Mouse (Mus musculus): ENCODE data around the gene Npas2. TPM values are rescaled to one million over a fixed set of nuclear protein-coding genes. Genes with fewer than 3 reads are reported as not detected.
A peak's percentile ranks its signal among the peaks of the same experiment; 100 is the strongest.

Gene Npas2
- total RNA-seq, 2 experiments from 2014 or later, result 59.3 to 65.4 TPM

DNA sequence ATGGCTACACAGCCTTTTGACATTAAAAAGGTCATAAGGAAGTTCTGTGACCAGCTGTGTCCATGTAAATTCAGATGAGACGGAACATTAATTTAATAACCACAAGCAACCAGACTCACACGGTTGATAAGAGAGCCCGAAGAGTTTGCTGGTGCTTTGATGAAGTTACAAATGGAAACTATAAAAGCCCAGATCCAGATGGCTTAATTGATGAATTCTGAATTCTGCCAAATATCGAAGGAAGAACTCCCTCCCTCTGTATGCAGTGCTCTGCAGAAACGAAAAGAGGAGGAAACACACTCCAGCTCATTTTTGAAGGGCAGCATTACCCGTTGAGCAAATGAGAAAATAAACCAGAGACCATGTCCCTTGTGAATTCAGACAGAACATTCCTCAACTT, 79.4 kb downstream of the Npas2 start:
- DNase-seq (ENCODE audit: low spot score in 2 of 2), result no peak
- intact Hi-C loops (cut with DNase I), result no loop called here

DNA sequence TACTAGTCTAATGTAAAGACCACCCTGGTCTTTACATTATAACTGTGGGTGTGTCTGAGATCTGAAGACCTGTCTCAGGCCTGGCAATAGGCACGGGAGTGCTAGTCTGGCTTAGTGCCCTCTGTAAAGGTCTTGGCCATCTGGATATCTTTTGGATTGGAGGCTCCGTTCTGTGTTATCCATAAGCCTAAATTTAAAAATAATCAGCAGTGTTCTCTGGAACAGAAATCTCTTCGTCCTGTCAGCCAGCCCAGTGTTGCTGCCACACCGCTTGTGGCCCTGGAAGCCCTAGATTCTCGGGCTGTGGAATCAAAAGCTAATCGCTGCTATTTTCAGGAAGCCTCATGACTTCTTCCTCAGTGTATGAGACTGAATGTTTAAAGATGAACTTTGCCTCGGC, 86.9 kb downstream of the Npas2 start:
- intact Hi-C loops (cut with DNase I), result no loop called here
- DNase-seq (ENCODE audit: low spot score in 2 of 2), result no peak

DNA sequence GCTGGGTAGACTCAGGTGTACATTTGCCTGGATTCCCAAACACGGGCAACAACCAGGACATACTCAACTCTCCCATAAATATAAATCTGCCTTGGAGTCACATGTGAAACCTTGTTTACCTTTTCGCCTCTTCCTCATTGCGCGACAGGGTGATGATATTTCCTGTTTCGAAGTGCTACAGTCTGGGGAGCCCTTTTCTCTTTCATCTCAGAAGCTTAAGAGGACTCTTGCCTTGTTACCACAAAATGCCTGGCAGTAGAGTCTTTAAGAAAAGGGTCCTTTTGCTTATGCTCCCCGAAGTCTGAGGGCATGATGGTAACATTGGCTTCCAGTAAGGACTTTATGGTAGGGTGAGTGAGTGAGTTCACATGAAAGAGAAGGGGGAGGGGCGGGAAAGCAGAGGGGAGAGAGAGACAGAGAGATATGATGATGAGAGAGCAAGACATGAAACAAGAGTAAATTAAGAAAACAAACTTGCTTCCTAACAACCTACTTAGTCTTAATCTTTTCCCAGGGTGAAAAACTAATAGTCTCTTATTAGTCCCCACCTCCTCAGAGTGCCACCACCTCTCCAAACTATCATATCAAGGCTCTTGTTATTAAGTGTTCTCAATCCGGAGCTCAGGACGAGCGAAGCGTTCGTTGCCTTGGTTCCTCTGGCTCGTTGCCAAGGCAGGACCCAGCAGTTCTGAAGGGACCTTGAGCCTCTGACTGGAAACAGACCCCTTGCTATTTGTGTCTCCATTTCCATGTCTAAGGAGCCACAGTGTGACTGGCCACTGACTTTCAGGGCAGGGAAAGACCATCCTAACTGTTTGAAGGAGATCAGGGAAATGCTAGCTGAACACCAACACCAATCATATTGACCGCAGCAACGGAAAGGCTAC, 87.7 kb downstream of the Npas2 start:
- intact Hi-C loops (cut with DNase I), result no loop called here
- DNase-seq (ENCODE audit: low spot score in 2 of 2), result no peak

DNA sequence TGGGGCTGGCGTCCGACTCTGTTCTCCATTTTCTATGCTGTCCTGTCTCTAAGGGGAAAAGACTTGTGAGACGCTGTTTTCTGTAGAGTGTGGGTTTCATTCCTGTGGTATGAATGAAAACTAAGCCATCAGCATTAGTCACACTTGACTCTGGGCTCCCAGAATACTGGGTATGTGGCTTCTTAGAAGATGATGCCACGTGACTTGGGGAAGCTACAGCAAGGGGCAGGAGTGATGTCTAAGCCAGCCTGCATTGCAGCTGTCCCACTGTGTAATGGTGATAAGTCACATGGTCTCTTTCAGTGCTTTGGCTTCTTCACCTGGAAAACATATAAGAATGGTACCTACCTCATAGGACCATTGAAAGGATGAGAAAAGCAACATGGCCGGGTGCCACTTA, 88.4 kb downstream of the Npas2 start:
- intact Hi-C loops (cut with DNase I), result no loop called here
- DNase-seq (ENCODE audit: low spot score in 2 of 2), result no peak

DNA sequence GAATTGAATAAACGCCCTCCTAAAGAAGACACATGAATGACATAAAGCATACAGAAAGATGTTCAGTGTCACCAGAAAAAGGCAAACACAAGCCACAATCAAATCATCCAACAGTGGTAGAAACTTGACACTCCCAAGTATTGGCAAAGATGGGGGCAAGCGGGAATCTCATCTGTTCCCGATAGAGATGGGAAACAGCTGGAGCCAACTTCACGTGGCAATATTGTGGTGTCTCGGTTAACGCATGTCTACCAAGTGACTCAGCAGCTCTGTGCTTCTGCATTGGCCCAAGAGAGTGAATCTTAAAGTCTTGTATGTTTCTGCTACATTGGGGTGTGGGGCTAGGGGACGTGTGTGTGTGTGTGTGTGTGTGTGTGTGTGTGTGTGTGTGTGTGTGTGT, 89.8 kb downstream of the Npas2 start:
- no peak for DNase-seq (ENCODE audit: low spot score in 2 of 2)
- intact Hi-C loops (cut with DNase I), result no loop called here

DNA sequence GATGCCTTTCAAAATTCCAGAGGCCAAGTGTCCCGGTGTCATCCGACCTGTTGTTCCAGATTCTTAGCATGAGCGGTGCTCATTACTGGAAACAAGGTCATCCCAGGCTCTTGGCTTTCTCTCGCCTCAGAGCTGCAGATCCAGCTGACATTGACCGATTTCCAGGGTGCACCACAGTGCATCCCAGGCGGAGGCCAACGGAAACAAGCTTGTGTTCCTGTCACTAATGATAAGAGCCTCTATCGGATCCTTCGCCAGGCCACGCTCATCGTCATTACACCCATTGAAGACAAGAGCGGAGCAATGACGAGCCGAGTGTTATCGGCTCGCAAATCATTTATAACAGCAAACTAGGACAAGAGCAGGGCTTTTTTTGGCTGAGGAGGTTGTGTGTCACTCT, 91.3 kb downstream of the Npas2 start:
- no peak for DNase-seq (ENCODE audit: low spot score in 2 of 2)
- intact Hi-C loops (cut with DNase I), result no loop called here

DNA sequence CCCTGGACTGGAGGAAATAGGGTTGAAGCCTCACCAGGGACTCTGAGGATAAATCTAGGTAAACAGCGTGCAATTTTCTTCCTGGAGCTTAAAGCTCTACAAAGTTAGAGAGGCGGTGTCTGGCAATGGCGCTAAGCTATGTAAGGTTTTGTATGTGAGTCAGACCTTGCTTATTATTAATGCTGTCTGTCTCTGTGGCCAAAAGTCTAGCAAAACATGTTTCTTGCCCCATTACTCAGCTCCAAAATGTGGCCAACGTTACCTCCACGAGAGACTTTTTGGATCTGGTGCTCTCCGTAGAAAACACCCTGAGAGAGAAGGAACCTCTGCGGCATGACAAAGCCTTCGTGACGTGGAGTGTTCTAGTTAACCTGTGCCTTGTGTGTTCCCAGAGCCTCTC, 93.5 kb downstream of the Npas2 start:
- no peak for DNase-seq (ENCODE audit: low spot score in 2 of 2)
- intact Hi-C loops (cut with DNase I), result no loop called here

DNA sequence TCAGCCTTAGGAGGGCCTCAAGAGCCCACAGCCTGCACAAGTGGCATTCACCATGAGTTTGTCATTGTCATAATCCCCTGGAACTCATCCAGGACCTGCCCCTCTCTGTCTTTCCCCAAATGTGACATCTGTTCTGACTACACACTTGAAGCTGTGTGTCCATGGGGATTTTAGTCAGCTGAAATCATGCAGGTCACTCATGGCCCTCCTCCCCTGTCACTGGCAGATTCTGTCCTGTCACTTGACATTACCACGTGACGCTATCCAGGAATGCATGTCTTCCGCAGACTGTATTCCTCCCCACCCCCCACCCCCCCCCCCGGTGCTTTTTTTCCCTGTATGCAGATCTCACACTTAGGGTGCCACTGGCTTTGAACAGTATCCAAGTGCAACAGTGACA, 94.3 kb downstream of the Npas2 start:
- intact Hi-C loops (cut with DNase I), result no loop called here
- DNase-seq (ENCODE audit: low spot score in 2 of 2), result no peak

DNA sequence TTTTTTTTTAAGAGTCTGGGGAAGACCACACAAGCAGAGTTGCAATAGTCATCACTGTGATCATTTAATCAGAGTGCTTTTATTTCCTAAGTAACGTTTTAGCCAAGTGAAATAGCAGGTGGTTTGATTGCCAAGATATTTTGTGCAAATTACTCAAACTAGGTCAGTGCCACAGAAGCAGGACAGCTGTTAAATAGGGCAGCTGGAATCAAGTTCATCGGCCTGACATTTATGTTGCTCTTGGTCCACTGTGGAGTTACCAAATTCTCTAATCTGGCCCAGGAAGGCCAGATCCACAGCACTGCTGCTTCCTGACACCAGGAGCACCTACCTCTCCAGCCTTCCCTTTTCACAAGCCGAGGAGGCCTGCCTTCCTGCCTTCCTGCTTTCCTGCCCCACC, 94.9 kb downstream of the Npas2 start:
- no peak for DNase-seq (ENCODE audit: low spot score in 2 of 2)
- intact Hi-C loops (cut with DNase I), result no loop called here

DNA sequence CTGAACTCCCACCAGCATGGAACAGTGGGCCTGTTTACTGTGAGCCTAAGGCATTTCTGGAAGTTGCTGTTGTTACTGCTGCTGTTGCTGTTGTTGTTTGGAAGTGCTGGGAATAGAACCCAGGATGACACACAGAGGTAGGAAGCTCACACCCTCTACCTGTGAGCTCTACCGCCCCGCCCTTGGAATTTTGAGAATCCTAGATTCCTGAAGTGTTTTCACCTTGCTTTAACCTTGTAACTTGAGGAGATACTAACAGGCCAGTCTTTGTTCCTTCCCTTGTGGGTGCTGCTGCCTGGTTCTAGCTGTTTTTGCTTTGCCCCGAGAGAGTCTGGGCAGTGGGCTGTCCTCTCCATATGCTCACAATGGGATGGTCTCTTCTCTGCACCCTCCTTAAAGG, 98.5 kb downstream of the Npas2 start:
- intact Hi-C loops (cut with DNase I), result no loop called here
- no peak for DNase-seq (ENCODE audit: low spot score in 2 of 2)

DNA sequence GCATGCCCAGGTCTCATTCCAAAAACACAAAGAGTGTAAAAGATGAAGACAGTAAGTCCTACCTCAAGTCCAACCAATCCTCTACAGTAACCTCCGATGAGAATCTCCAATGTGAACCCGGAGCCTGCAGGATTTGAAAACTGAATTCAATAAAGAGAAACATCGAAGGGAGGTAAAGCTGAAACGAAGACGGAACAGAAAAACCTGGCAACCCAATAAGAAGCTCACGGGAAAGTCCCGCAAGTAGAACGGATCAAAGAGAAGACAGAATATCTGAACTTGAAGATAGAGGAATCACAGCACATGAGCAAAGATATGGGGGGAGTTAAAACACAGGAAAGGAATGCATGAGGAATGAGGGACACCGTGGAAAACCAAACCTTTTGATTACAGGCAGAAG, 104.8 kb downstream of the Npas2 start:
- DNase-seq (ENCODE audit: low spot score in 2 of 2), result no peak
- intact Hi-C loops (cut with DNase I), result no loop called here

DNA sequence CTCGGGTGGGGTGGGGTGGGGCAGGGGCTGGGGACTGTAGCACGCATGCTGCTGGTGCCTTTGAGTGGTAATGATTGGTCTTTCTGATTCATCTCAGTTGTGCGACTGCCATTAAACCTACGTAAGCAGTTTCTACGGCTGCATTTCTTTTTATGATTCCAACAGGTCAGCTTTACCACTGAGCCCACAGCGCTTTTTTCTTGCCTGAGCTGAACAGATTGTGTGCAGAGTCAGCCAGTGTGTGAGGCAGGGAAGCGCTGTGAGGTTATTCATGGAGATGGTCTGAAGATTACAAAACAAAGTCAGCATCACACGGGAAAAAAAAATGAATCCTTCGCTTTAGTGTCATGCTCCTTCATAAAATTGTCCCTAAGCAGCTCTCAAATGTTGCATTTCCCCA, 106.7 kb downstream of the Npas2 start:
- DNase-seq (ENCODE audit: low spot score in 2 of 2), result peak in 1 of 2 experiments; percentile 40
- intact Hi-C loops (cut with DNase I), result no loop called here

DNA sequence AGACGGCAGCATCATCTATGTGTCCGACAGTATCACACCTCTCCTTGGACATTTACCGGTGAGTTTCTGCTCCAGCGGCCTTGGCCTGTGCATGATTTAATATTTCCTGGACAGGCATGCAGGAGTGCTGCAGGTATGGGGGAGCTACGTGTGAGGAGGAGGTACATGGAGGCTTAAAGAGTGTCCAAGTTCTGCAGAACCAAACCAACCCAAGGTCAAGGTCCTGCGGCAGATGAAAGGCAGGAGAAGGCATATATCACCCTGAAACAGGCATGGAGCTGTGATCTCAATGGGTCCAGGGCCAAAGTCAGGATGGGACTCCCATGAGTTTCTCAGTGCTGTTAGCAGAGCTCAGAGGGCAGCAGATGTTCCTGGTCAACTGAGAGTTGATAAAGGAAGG, 107.1 kb downstream of the Npas2 start:
- DNase-seq (ENCODE audit: low spot score in 2 of 2), result no peak

DNA sequence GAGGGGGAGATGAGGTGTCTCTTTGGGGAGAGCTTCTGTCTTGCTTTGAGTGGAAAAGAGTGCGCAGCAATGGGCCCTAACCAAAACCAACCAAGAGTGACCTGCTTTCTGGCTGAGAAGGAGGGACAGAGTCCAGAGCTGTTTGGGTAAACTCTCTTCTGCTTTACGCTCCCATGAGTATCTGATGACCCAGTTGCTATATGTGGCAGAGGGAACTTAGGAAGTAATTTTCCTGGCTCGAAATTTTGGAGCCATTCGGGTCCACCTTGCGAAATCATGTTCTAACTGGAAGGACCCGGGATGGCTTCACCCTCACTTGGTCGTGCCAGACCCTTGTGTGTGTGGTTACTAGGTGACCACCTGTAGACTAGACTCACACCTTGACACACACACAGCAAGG, 108.7 kb downstream of the Npas2 start:
- DNase-seq (ENCODE audit: low spot score in 2 of 2), result no peak
- intact Hi-C loops (cut with DNase I), result no loop called here

More for the DNA sequence above, 107.1 kb downstream of the Npas2 start:
- intact Hi-C loops (cut with DNase I), result no loop called here

DNA sequence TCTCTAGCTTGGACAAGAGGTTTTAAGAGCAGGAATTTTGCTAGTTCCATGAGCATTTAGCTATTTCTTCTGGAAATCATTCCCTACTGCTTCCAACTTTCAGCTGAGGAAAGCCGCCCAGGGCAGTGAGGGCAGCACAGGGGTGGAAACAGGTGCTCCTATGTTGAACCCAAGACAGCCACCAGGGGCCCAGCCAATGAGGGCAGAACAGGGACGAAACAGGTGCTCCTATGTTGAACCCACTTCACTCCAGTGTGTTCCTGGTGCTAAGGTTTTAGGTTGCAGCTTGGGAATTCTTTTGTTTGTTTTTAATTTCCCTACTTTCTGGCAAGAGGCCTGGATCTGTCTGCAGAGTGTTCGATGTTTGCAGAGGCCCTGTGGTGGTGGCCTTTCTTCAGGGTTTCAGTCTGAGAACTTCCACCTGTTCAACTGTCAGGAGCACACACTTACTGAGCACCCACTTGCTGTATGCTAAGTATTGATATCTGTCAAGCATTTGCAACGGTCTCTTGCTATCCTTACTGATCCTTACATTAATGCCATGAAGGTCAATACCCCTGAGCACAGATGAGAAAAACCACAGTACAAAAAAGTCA, 109.6 kb downstream of the Npas2 start:
- intact Hi-C loops (cut with DNase I), result no loop called here

DNA sequence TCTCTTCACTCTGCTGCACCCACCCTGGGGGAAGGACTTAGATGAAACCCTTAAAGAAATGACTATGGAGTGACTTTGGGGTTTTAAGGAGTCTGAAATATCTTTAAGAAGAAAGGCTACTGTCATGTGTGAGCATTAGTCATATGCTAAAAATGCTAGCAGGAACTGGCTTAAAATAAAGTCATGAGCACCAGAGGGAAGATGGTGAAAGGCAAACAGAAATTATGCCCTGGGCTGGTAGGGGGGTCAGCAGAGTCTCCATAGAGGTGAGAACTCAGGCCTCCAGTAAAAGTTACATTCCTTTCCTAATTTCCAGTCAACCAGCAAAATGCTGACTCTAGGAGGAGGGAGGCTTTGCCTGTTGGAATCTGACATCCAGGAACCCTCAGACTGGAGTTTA, 113.8 kb downstream of the Npas2 start:
- no peak for DNase-seq (ENCODE audit: low spot score in 2 of 2)

More for the DNA sequence above, 109.6 kb downstream of the Npas2 start:
- no peak for DNase-seq (ENCODE audit: low spot score in 2 of 2)

DNA sequence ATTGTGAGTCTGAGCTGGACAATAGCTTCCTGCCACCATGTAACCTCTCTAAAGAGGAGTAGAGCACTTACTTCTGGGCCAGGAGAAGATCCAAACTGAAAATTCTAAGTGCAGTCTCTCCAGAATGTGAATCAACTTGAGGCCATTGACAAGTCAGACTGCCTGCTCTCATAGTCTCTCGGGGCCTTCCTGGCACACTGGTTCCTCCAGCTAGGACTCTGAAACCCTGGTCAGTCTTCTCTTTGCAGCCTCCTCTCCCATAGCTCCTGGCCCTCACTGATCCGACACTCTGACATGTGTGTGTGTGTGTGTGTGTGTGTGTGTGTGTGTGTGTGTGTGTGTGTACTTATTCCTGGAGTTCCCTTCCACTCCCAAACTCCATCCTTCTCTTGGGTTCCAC, 114.4 kb downstream of the Npas2 start:
- intact Hi-C loops (cut with DNase I), result no loop called here
- DNase-seq (ENCODE audit: low spot score in 2 of 2), result no peak

More for the DNA sequence above, 113.8 kb downstream of the Npas2 start:
- intact Hi-C loops (cut with DNase I), result no loop called here

DNA sequence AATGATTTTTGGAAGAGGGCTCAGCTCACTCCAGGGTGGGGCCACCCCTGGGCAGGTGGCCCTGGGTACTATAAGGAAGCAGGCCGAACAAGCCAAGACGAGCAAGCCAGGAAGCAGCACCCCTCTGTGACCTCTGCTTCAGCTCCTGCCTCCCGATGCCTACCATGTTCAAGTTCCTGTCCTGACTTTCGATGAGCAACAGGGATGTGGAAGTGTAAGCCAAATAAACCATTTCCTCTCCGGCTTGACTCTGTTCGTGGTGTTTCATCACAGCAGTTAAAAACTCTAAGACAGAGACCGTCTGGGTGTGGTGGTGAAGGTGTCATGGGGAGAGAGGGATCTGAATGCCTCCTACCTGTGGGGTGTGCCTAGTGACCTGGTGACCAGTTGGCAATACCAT, 116.0 kb downstream of the Npas2 start:
- intact Hi-C loops (cut with DNase I), result no loop called here
- no peak for DNase-seq (ENCODE audit: low spot score in 2 of 2)

DNA sequence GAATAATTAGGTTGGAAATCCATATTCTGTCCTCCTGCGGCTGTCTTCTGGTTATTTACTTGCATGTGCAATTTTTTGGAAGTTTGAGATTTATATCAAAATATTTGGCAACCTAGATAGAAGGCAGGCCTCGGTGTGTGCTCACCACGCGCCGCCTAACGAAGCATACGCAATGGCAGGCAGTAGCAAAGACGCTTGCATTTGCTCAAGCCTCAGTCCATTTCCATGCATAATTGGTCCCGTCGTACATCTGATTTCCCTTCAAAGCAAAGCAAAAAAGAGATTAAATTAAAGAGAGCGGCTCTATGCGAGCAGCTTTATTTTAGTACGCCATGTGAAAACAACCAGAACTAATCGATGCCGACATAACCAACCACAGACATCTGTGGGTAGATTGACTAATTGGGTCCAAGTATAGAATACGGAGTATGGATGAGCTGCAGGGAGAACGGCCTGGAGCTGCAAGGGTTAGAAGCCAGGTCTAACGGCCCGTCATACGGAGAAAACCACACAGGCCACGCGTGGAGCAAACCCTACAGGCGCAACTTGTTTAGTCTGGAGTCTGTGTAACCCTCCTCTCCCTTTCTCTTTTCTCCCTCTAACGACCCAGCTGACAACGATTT, 118.9 kb downstream of the Npas2 start:
- no peak for DNase-seq (ENCODE audit: low spot score in 2 of 2)
- intact Hi-C loops (cut with DNase I), result loop anchor here (5.0 kb wide), 1 partner anchor 115 kb away; no protein-coding TSS in a partner anchor

DNA sequence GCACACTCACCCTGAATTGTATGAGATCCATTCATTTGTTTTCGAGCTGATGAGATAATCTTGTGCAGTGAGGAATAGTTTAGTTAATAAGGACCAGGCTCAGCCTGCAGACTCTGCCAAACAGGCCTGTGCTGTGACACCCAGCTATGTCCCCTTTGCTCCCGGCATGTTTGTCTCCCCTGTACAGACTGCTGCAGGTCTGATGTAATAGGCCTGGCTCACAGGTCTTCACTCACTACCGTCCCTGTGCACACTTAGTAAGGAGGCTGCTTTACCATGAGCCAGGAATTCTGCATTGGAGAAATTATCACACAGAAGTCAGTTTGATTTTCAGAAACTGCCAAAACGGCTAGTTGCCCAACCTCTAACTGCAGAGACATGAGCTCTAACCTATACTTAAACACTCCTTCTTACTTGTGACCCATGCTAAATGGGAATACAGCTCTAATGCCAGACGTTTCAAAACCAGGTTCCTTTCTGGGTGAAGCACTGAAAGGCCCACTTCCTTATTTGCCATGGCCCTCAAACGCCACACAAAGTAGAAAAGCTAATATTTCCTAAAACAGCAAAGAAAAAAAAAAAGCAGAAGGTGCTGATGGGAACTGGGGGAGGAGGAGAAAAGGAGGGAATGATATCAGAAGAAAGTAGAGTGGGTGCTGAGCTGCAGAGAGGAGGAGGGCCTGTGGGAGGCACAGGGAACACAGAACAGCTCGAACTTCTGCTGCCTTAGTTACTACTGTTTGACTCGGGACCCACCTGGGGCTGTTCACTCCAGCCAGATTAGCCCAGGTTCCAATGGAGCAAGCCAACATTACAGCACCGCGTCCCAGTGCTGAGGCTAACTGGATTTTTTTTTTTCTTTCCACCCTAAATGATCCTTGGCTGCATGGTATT, 120.1 kb downstream of the Npas2 start:
- intact Hi-C loops (cut with DNase I), result loop anchor here (5.0 kb wide), 1 partner anchor 116 kb away; no protein-coding TSS in a partner anchor
- peak in 1 of 2 experiments; percentile 56 for DNase-seq (ENCODE audit: low spot score in 2 of 2)
